Mouse (Mus musculus): Measurements from ENCODE around the gene Sirt5.

DNA sequence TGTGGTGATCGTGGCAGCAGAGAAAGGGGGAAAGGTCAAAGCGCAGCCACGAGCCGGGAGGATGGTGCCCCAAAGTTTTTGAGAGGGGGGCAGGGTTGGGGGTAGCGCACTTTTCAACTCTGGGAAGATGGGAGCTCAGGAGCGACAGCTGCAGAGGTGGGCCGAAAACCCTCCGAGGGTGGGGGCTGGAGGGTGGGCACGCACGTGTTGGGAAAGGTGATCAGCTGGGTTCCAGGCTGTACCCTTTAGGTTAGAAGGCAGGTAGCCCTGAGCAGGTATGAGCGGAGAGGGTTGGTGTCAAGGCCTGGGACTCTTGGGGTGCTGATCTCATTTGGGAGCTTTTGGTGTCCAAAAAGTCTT lies 509 bp downstream of the Sirt5 start:
- TF ChIP-seq CTCF (IDR thresholded peaks at IDR 0.05; ENCODE audit: control insufficient read depth, insufficient read depth, insufficient read length) (no peak), USF1 (IDR thresholded peaks at IDR 0.05; ENCODE audit: low read depth) (no peak), FOSL1 (IDR thresholded peaks at IDR 0.05; ENCODE audit: insufficient read depth, low read length, poor library complexity, severe bottlenecking) (no peak), MYOD1 (IDR thresholded peaks at IDR 0.05; ENCODE audit: control insufficient read depth, insufficient read length, low read depth) (no peak), MAX (IDR thresholded peaks at IDR 0.05) (no peak), CEBPB (IDR thresholded peaks at IDR 0.05; ENCODE audit: low read depth) (no peak), MYOG (IDR thresholded peaks at IDR 0.05; ENCODE audit: control insufficient read depth, extremely low read depth, insufficient read length) (no peak)

All from C2C12 (cell line).